Mouse (Mus musculus) skeletal muscle tissue, adult 2 months (tissue): ENCODE results near the gene Jund.
A peak's percentile ranks its signal among the peaks of the same experiment; 100 is the strongest.

ENCODE experiments used
- DNase-seq: peaks from one replicate; pipeline ENCODE4 v3.0.0-alpha.2; 2012; ENCODE audit warnings: low read depth, low spot score

Gene Jund

DNA sequence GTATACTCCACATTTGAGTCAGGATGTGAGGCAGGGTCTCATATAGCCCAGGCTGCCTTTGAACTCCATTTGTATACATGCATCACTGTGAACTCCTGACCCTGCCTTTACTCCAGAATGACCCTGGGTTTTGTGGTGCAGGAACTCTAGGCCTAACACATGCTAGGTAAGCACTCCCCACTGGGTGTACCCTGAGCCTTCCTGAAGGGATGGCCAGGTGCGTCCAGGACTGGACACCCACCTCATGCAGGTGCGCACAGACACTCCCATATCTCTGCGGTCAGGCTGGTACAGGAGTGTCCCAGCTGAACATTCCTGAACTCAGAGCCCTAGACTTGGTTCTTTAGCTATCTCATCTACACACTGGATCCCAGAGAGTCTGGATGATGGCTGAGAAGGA, 24.6 kb upstream of the Jund start:
- DNase-seq = no peak

DNA sequence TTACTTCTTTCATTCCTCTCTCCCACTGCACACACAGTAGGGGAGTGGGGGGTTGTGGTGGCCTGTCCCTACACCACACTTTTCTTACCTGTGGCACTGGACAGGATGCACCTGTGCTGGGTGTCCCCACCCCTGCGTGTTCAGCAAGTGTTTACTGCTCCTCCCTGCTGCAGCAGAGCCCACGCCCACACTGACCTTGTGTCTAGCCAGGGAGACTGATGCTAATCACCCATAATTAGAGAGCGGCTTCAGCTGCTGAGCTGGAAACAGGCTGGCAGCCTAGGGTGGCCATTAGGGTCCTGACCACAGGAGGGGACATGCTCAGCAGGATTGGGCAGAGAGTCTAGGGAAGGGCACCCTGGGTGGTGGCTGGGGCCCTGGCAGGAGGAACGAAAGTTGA, 24.0 kb upstream of the Jund start:
- DNase-seq = no peak

DNA sequence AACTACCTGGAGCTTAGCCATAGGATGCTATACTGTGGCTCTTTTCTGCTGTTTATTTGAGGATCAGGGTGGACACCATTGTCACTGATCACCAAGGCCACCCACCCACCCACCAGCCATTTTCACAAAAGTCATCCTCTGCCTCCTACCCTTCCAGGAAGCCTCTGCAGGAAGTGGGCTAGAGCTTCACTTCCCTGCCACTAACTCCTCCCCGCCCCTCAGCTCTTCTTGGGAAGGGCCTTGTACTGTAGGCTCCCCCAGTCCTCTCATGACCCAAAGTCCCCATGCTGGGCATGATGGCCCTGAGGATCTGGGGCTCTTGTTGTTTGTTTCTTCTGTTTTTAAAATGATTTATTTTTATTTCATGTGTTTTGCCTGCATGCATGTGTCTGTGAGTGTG, 23.4 kb upstream of the Jund start:
- DNase-seq = no peak

DNA sequence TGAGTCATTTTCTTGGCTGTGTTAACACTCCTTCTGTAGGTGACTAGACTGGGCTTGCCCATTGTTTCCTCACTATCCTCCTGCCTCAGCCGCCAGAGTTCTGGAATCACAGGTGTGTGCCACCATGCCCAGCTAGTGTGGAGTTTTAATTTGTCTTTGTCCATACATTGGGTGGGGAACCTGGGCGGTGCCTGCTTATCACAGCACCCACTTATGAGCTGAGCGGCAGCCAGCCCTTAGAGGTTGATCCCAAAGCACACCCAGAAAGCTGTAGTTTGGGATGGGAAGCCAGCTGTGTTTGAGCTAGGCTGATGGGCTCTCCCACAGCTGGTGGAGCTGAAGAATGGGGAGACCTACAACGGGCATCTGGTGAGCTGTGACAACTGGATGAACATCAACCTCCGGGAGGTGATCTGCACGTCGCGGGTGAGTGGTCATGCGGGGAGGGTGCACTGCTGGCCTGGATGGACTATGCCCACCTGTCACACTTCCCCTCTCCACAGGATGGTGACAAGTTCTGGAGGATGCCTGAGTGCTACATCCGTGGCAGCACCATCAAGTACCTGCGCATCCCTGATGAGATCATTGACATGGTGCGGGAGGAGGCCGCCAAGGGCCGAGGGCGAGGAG, 21.2 kb upstream of the Jund start:
- no peak for DNase-seq

DNA sequence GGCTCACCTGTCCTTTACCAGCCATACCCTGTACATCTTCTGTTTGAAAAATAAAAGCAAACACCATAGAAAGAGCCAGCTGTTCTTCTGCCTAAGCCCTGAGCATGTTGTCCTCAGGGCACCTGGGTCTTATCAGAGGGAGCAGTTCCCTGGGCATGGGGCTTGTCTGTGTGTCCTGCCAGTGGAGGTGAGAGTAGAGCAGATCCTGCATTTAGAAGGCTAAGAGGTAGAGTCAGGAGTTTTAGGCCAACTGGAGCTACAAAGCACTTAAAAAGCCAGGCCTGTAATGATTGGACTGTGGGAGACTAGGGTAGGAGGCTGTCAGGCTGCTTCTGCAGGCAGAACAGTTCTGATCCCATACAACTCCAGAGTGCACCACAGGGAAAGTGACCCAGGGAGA, 20.1 kb upstream of the Jund start:
- no peak for DNase-seq

DNA sequence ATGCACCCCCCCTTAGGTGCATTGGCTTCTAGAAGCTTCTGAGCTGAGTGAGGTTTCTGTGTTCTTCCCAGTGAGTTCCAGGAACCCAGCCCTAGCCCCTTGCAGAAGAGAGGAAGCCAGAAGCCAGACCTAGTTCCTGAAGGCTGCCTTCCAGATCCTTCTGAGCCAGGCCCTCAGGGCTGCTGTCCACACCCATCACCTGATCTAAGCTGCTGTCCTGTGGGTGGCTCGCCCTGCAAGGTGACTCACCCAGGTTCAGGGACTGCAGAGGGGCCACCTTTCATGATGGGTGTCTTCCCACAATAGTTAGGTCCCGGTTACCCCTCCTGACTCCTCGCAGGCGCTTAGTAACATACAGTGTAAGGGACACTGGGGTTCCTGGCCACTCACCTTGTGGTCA, 19.3 kb upstream of the Jund start:
- no peak for DNase-seq

DNA sequence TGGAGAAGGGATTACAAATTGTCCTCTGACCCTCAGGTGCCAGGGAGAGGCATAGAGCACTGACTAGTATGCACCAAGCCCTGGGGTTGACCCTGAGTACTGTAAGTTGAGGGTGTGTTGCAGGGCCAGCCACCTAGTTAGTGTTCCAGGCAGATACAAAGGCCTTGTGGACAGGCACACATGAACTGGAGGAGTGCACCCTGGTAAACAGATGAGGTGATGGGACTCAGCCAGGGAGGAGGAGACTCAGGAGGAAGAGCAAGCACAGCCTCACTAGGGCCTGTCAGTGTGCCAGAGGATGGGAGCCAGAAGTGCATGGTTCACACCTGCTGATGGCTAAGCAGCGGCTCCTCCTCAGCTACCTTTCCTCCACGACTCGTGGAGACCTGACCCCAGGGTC, 18.7 kb upstream of the Jund start:
- DNase-seq = no peak

DNA sequence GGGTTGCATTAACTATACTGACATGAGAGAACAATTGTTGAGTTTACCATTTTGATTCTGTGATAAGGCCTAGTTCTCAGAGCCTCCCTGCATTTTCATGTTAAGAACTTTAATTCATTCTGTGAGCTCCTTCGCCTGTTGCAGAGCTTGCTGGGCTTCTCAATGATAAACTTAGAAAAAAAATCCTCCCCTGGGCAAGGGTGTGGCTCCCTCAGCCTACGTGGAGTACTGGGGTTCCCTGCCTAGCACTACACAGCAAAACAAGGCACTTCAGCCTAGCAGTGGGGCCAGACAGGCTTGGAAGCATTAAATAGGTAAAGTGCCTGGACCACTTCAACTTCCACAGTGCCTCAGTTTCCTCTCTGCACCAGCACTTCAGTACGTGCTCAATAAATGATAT, 17.3 kb upstream of the Jund start:
- peak; percentile 56 for DNase-seq

DNA sequence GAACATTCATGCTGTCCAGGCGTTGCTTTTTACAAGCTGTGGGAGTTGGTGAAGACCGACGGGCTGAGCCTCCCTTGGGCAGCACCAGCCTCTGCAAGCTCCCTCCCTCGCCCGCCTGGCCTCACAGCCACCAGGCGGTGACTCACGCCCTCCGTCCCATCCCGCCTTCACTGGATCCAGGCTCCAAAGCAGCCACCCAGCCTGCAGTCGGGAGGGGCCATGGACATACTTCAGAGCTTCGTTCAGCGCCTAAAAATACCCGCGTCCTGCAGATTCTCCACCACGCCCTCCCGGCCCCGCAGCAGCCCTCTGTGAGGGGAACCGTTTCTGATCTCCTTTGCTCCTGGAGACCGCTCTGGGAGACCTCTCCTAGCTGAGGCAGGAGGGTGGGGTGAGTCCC, 16.6 kb upstream of the Jund start:
- DNase-seq = peak; percentile 89

DNA sequence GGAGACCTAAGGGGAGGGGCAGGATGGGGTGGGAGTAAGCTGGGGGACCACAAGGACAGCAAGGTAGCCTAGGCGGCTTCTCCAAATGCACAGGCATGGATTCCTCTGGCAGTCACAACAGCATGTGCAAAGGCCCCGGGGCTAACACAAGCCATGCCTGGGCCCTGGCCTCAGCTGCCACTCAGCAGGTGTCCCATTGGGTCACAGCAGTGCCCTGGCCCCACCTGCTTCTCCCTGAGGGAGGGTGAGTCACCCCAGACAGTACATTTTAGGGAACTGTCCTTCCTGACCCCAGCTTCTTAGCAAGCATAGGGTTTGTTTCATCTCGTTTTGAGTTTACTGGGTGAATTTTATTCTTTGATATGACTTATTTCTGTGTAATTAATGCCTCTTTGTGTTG, 16.1 kb upstream of the Jund start:
- DNase-seq = no peak

DNA sequence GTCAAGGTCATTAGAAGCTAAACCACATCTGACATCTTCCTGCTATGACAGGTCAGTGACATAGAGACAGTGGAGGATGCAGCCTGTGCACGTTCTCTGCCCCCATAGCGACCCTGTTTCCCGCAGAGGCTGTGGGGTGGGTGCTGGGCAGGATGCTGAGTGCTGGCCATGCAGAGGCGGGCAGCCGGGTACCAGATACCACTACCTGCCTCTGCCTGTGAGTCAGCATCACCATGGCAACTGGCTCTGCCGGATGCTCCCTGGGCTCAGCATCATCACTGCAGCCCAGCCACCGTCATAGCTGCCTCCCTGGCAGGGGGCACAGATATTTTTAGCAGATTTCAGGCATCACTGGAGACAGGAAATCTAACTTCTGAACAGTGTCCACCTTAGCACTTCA, 14.5 kb upstream of the Jund start:
- DNase-seq = no peak

DNA sequence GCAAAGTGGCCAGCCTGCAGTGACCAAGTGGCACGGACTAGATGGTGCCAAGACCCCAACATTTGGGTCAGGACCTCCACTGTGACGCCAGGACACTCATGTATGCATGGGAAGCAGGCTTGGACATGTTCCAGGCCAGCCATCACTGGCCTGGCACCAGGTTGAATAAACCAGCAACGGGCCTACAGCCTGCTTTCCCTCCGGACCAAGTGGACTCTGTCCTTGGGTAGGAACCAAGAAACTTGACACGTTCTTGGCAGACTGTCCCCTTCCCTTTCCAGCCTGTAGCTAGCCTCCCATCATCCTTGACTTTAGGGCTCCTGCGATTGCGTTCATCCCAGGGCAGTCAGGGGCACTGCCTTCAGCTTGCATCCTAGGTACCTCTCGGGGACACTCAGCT, 11.2 kb upstream of the Jund start:
- peak; percentile 89 for DNase-seq

DNA sequence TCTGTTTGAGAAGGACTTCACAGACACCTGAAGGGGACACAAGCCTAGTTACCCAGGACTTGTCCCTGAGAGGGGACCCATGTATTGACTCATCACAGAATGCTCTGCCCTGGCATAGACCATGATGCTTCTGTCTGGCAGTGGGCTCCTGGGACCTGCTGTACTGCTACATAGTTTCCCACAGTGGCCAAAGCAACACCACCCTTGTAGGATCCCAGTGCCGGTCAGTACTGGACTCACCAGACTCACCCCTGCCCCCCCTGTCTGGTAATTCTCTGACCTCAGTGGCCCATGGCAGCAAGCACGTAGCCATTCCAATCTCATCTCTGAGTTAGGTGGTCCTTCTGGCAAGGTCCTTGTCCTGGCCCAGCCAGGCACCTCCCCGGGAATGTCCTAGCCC, 10.6 kb upstream of the Jund start:
- no peak for DNase-seq

DNA sequence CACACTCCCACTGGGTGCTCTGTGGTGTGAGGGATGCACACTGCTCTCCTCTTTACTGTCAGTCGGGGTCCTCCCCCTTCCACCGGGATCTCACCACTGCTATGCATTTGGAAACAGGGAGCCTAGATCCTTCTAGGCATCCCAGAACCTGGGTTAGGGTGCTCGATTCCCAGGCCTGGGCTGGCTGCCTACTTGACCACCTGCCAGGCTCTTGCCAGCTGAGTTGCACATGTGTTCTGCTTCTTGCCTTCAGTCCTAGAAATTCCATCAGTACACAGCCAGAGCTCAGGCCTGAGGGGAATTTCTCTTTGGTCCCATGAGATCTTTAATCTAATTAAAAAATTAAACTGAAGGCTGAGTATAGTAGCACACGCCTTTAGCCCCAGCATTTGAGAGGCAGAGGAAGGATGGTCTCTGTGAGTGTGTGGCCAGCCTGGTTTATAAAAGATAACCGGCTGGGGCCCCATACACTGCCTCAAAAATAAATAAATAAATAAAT, 8.8 kb upstream of the Jund start:
- DNase-seq = no peak

DNA sequence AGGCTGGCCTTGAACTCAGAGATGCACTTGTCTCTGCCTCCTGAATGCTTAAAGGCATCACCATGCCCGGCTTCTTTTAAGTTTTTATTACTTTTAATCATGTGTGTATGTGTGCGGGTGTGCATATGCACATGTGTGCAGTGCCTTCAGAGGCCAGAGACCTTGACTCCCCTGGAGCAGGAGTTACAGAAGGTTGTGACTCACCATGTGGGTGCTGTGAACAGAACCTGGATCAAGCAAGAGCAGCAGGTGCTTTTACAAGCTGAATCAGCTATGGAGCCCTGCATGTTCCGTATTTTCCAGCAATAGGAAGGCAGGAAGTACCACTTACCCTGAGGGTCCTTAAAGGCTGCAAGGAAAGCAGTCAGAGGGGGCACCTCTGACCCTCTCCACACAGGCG, 7.5 kb upstream of the Jund start:
- DNase-seq = no peak

DNA sequence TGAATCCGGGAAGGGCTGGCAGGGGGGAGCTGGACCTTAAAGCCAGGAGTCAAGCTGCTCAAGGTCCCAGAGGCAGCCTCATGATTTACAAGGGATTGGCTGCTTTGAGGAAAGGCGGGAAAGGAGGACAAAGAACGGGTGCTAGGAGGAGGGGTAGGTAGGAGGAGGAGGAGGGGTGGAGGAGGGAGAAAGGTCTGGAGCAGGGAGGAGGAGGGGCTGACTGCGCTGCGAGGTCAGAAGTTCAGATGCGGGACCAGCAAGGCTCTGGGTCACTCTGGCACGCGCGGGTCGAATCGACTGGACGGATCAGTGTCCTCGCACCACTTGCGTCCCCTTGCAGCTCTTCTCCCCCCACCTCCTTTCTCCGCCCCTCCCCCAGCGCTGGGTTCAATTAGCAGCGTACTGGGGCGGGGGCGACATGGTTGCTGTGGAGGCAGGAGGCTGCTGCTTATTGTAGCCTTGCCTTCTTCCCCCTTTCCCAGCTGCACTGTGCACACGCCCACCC, 7.0 kb upstream of the Jund start:
- DNase-seq = no peak

DNA sequence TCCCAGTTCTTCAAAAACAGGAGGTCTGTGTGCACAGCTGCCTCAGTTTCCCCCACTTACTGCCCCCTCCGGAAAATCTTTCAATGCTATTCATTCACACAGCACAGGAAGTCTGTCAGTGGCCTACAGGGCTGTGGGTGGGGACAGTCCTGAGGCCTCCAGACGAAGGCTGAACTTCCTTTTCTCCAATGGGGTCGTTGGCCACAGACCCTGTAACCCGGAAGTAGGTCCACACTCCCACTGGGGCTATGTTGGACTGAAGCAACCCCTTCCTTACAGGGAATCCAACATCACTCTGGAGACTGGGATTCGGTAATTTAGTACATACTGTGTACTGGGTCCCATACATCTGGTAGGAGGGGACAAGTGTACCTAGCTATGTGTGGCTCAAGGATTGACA, 5.1 kb upstream of the Jund start:
- DNase-seq = no peak

DNA sequence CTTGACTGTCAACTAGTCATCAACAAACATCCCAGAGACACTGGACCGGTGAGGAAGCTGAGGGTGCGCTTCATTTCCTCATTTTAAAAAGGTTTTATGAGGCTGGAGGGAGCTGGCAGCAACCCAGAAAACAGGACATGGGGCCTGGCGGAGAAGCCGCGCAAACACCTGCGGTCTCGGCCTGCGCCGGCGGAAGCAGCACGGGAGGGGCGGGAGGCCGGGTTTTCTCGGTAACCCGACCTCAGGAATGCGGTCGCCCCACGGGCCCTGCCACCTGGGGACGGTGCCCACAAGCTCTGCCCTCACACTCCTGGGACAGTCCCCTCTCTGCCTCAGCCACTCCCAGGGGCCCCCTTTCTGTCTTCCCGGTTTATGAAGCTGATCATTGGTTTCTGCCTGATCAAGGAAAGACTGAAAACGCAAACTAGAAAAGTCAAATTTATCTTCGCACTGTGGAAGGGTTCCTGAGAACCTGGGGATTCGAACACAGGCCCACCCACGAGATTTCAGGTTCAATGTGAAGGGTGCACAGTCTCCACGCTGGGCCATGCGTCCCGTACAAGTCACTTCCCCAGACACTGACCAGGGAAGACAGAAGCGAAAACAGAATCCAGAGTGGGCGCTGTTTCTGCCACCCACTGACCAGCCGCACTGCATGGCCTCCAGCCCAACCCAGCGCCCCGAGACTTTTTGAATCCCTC, 3.3 kb upstream of the Jund start:
- peak; percentile 73 for DNase-seq

DNA sequence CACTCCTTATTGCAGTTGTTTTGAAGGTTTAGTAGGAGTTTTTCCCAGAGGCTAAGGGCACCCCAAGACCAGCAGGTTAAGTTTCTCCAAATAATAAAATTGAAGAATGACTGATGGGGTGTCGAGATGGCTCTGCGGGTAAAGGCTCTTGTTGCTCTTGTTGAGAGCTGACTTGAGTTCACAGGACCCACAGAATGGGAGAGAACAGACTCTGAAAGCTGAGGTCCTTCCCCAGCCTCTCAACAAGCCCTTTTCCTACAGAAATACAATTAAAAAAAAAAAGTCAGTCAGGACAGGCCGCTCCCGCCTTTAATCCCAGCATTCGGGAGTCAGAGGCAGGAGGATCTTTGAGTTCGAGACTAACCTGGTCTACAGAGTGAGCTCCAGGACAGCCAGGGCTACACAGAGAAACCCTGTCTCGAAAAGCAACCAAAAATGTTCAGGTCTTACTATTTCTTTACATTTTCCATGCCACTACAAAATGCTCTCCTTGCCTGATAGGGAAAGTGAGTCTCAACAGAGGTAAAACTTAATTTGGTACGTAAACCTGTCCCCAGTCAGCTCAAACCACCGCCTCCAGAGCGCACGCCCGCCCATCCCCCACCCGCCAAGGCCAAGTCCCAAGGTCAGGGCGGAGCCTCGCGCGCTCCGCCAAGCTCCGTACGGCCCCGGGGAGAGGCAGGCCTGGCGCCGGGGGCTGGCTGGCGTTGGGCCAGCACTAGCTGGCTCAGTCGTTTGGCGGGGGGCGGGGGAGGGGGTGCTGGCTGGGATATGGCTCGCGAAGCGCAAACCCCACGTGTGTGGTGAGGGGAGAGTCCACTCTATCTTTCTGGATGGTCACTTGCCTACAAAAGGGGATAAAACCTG, 2.5 kb upstream of the Jund start:
- peak; percentile 89 for DNase-seq

DNA sequence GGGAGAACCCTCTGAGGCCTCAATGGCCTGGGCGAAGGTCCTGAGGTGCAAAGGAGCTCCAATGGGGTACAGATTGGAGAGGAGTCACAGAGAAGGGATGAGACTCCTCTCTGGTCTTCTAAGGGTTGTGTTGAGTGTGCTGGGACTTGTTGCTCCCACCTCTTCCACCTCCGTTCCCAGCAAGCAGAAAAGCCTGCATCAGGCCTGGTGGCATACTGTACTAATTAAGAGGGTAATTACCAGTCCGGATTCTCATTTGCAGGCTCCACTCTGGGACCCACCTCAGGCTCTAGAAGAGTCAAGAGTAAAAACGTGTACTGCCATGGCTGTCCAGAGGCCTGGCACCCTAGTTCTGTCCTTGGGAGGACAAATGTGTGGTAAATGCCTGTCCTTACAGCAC, 1.8 kb upstream of the Jund start:
- no peak for DNase-seq

DNA sequence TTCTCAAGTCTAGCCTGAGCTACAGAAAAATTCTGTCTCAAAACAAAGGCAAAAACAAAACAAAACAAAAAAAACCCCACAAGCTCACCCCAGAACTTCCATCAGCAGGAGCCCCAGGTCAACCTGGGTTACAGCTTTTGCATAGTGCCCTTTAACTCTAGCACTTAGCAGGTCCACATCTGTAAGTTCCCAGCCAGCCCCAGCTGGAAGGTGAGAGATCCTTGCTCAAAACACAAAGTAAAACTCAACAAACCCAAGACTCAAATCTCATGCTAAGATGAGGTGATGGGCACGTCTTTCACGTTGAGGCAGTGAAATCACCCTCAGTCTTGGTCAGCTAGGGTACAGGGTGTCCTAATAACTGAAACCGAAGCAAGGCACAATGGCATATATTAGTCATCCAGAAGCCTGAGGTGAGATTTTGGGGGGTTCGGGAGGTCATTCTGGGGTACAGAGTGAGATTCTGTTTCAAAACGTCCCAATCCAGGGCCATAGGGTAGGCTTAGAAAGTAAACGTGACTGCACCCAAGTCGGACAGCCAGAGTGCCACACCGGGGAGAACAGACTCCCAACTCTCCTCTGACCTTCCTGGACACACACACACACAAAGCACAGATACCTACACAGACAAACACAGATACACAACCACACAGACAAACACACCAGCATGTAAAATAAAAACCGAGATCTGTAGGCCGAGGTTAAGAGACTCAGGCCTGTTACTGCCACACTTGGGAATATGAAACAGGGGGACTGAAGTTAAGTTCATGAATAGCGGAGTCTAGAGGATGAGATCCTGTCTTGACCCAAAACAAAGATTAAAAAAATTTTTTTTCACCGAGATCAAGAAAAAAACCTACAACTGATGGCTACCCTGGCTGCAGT, 1.1 kb upstream of the Jund start:
- DNase-seq = no peak
